In the genomic region with DNA sequence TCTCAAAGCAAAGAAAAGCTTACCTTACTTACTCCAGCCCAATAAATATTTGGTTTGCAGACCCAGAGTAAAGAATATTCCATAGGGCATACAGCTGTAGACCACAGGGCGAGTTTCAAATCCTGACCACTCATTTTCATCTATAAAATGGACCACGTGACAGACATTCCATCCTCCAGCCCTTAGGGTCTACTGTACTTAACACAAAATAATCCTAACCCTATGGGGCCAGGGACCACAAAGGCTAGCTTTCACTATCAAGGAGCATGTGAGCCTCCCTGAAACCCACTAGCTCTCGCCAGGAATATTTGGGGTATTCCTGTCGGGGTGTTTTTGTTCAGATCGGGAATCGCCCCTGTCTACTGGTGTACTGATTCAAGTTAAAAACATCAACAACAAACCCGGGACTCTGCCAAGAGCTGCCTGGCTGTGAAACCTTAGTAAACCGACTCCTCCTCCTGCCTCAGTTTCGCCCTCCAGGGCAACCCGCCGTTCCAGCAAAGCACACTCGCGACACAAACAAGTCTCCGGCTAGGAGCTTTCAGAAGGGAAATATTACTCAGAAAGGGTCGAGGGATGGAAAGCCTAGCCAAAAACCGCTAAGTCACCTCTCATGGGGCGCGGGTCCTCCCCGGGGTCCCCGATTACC, we compare ENCODE assay signal across 8 mouse cellular contexts. TPM values are rescaled to one million over a fixed set of nuclear protein-coding genes. Genes with fewer than 3 reads are reported as not detected.
DNase-seq lines count a peak whose midpoint lies in the region; ATAC-seq and TF ChIP-seq lines count a peak whose summit lies in the region.

No protein-coding gene starts in this region.

- no peaks in the 10 kb centered on the region for H3K27me3 ChIP-seq in lung, postnatal 0 days (replicated peaks; ENCODE audit: insufficient read depth, low read length)
- no peaks in the 10 kb centered on the region for H3K27me3 ChIP-seq in embryonic facial prominence, embryonic 15.5 days
- H3K27me3 ChIP-seq in limb, embryonic 13.5 days, result no peaks in the 10 kb centered on the region
- H3K27me3 ChIP-seq in stomach, embryonic 14.5 days (ENCODE audit: control insufficient read depth, insufficient read depth, low read length), result no peaks in the 10 kb centered on the region

- 2% methylated on average over 20 of the region's 20 CpGs for WGBS in lung, postnatal 0 days
- 1% methylated on average over 20 of the region's 20 CpGs for WGBS in embryonic facial prominence, embryonic 15.5 days
- WGBS in limb, embryonic 13.5 days, result under 1% methylated on average over 20 of the region's 20 CpGs
- 3% methylated on average over 20 of the region's 20 CpGs for WGBS in stomach, embryonic 14.5 days

- no peak for TF ChIP-seq EP300 in lung, postnatal 0 days (IDR thresholded peaks at IDR 0.05)

- peak; percentile 12; the same call in 1 of the 2 replicates for ATAC-seq in lung, postnatal 0 days
- peak; percentile 22; the same call in 1 of the 2 replicates for ATAC-seq in embryonic facial prominence, embryonic 15.5 days (ENCODE audit: insufficient number of reproducible peaks, low FRiP score, low TSS enrichment, low read depth)
- peak; percentile 48 for ATAC-seq in limb, embryonic 13.5 days (ENCODE audit: low FRiP score, low read depth)
- ATAC-seq in stomach, embryonic 14.5 days (ENCODE audit: insufficient number of reproducible peaks, insufficient read depth, low FRiP score, low read depth), result peak; percentile 20; the same call in 1 of the 2 replicates

- H3K27ac ChIP-seq in lung, postnatal 0 days (ENCODE audit: low read length), result peak overlapping the region; percentile 60; the same call in 1 of the 2 replicates
- peak overlapping the region; percentile 79 for H3K27ac ChIP-seq in embryonic facial prominence, embryonic 15.5 days (replicated peaks)
- H3K27ac ChIP-seq in limb, embryonic 13.5 days, result peak overlapping the region; percentile 52; the same call in 1 of the 2 replicates
- no peak overlapping the region for H3K27ac ChIP-seq in stomach, embryonic 14.5 days (ENCODE audit: low read length)

- H3K4me1 ChIP-seq in lung, postnatal 0 days (ENCODE audit: insufficient read depth, low read depth, low read length), result peaks cover 7% of the 10 kb centered on the region; the same call in 1 of the 2 replicates
- H3K4me1 ChIP-seq in embryonic facial prominence, embryonic 15.5 days, result peaks cover 12% of the 10 kb centered on the region; the same call in 1 of the 2 replicates
- peaks cover 16% of the 10 kb centered on the region for H3K4me1 ChIP-seq in limb, embryonic 13.5 days
- no peaks in the 10 kb centered on the region for H3K4me1 ChIP-seq in stomach, embryonic 14.5 days (ENCODE audit: control insufficient read depth, insufficient read depth, low read length)

- TF ChIP-seq CTCF in lung, postnatal 0 days (IDR thresholded peaks at IDR 0.05), result no peak

- DNase-seq in lung, postnatal 0 days (ENCODE audit: low spot score), result no peak
- DNase-seq in lung, adult 18-20 months, result no peak
- DNase-seq in ovary, adult 18-20 months (ENCODE audit: low spot score), result no peak
- DNase-seq in right cerebral cortex, postnatal 36 days (ENCODE audit: low spot score in 2 of 2), result no peak
- no peak for DNase-seq in gastrocnemius, postnatal 25 days

- peak overlapping the region; percentile 68 for H3K4me3 ChIP-seq in lung, postnatal 0 days (ENCODE audit: low read depth, low read length)
- H3K4me3 ChIP-seq in embryonic facial prominence, embryonic 15.5 days (replicated peaks), result peak overlapping the region; percentile 62
- H3K4me3 ChIP-seq in limb, embryonic 13.5 days, result peak overlapping the region; percentile 68
- peak overlapping the region; percentile 57 for H3K4me3 ChIP-seq in stomach, embryonic 14.5 days (ENCODE audit: low read depth, low read length)

- no peaks in the 10 kb centered on the region for H3K36me3 ChIP-seq in lung, postnatal 0 days (ENCODE audit: insufficient read depth, low read length)
- H3K36me3 ChIP-seq in embryonic facial prominence, embryonic 15.5 days, result no peaks in the 10 kb centered on the region
- H3K36me3 ChIP-seq in limb, embryonic 13.5 days, result no peaks in the 10 kb centered on the region
- H3K36me3 ChIP-seq in stomach, embryonic 14.5 days (ENCODE audit: control insufficient read depth, insufficient read depth, low read length), result no peaks in the 10 kb centered on the region

- peak overlapping the region; percentile 58 for H3K9ac ChIP-seq in lung, postnatal 0 days (replicated peaks; ENCODE audit: low read depth)
- peak overlapping the region; percentile 43 for H3K9ac ChIP-seq in embryonic facial prominence, embryonic 15.5 days
- peak overlapping the region; percentile 68 for H3K9ac ChIP-seq in limb, embryonic 13.5 days
- H3K9ac ChIP-seq in stomach, embryonic 14.5 days (replicated peaks; ENCODE audit: low read depth, low read length), result peak overlapping the region; percentile 39; the same call in 1 of the 2 replicates

- no peaks in the 10 kb centered on the region for H3K9me3 ChIP-seq in lung, postnatal 0 days (ENCODE audit: low read length)
- H3K9me3 ChIP-seq in embryonic facial prominence, embryonic 15.5 days (replicated peaks), result no peaks in the 10 kb centered on the region
- H3K9me3 ChIP-seq in limb, embryonic 13.5 days, result no peaks in the 10 kb centered on the region
- H3K9me3 ChIP-seq in stomach, embryonic 14.5 days (ENCODE audit: control insufficient read depth, low read depth, low read length), result no peaks in the 10 kb centered on the region

- H3K4me2 ChIP-seq in lung, postnatal 0 days (replicated peaks; ENCODE audit: low read depth, low read length), result peak overlapping the region; percentile 83
- peak overlapping the region; percentile 62 for H3K4me2 ChIP-seq in embryonic facial prominence, embryonic 15.5 days (replicated peaks)
- H3K4me2 ChIP-seq in limb, embryonic 13.5 days (replicated peaks), result peak overlapping the region; percentile 71
- H3K4me2 ChIP-seq in stomach, embryonic 14.5 days (replicated peaks; ENCODE audit: low read depth, low read length), result peak overlapping the region; percentile 52

RNA-seq across cellular contexts. Expression of gene Lgmn, which starts 0.5 kb away (rescaled TPM):
- polyA plus RNA-seq in lung, postnatal 0 days (2015; fragmentation: Nextera tagmentation; extraction: Ambion mirVana), result 174 and 198 TPM in 2 replicates
- polyA plus RNA-seq in embryonic facial prominence, embryonic 15.5 days (2015; fragmentation: Nextera tagmentation; extraction: Ambion mirVana), result 99.5 and 103 TPM in 2 replicates
- 81.3 and 84.8 TPM in 2 replicates for polyA plus RNA-seq in limb, embryonic 13.5 days (2015; fragmentation: Nextera tagmentation; extraction: Ambion mirVana)
- 84.7 and 90.1 TPM in 2 replicates for polyA plus RNA-seq in stomach, embryonic 14.5 days (2014; fragmentation: Nextera tagmentation; extraction: Ambion mirVana)
- 10 to 100 TPM; 29.4 to 31.9 TPM for total RNA-seq in gastrocnemius, postnatal 25 days (2021)

RNA-seq across cellular contexts. Expression of gene Golga5, which starts 29.8 kb away (rescaled TPM):
- 27.5 and 29.8 TPM in 2 replicates for polyA plus RNA-seq in lung, postnatal 0 days (2015; fragmentation: Nextera tagmentation; extraction: Ambion mirVana)
- 38.7 and 40.9 TPM in 2 replicates for polyA plus RNA-seq in embryonic facial prominence, embryonic 15.5 days (2015; fragmentation: Nextera tagmentation; extraction: Ambion mirVana)
- 39.5 and 42.0 TPM in 2 replicates for polyA plus RNA-seq in limb, embryonic 13.5 days (2015; fragmentation: Nextera tagmentation; extraction: Ambion mirVana)
- polyA plus RNA-seq in stomach, embryonic 14.5 days (2014; fragmentation: Nextera tagmentation; extraction: Ambion mirVana), result 35.1 and 38.8 TPM in 2 replicates
- 10 to 100 TPM; 21.0 to 22.7 TPM for total RNA-seq in gastrocnemius, postnatal 25 days (2021)
